Mouse (Mus musculus) adrenal gland, adult (tissue): ENCODE measurements around the gene Col6a1.

Experiments
- DNase-seq, 2 experiments: peaks; one replicate each; pipeline ENCODE4 v3.0.0; 2022 to 2023; ENCODE audit warnings: low spot score in 1 of 2; ENCODE audit not compliant: inconsistent age in 2 of 2

The Col6a1 gene

GRCm38 (mm10) chr10:76725097-76725496 lies 871 bp downstream of the Col6a1 start:
- peak; percentile 72 to 76 for DNase-seq

GRCm38 (mm10) chr10:76724231-76724736 lies 1.7 kb downstream of the Col6a1 start:
- peak in 1 of 2 experiments; percentile 19 for DNase-seq

GRCm38 (mm10) chr10:76722751-76723450 lies 3.1 kb downstream of the Col6a1 start:
- DNase-seq, result no peak

GRCm38 (mm10) chr10:76721746-76722145 lies 4.2 kb downstream of the Col6a1 start:
- no peak for DNase-seq

GRCm38 (mm10) chr10:76721216-76721615 lies 4.8 kb downstream of the Col6a1 start:
- no peak for DNase-seq

GRCm38 (mm10) chr10:76717631-76718030 lies 8.3 kb downstream of the Col6a1 start:
- peak in 1 of 2 experiments; percentile 21 for DNase-seq

GRCm38 (mm10) chr10:76717026-76717425 lies 8.9 kb downstream of the Col6a1 start:
- DNase-seq, result no peak

- DNase-seq, result no peak
These were observed 11.7 kb downstream of the Col6a1 start for GRCm38 (mm10) chr10:76714303-76714702.

GRCm38 (mm10) chr10:76712500-76712899 lies 13.5 kb downstream of the Col6a1 start:
- peak in 1 of 2 experiments; percentile 33 for DNase-seq

- DNase-seq, result peak in 1 of 2 experiments; percentile 19
These were observed 14.6 kb downstream of the Col6a1 start for GRCm38 (mm10) chr10:76711331-76711730.

GRCm38 (mm10) chr10:76708465-76708864 lies 17.5 kb downstream of the Col6a1 start:
- DNase-seq, result peak in 1 of 2 experiments; percentile 19

- no peak for DNase-seq
These were observed 18.4 kb downstream of the Col6a1 start for GRCm38 (mm10) chr10:76707584-76707983.

GRCm38 (mm10) chr10:76707001-76707400 lies 19.0 kb downstream of the Col6a1 start:
- DNase-seq, result no peak

- DNase-seq, result no peak
These were observed 21.6 kb downstream of the Col6a1 start for GRCm38 (mm10) chr10:76704358-76704757.

- no peak for DNase-seq
These were observed 24.5 kb downstream of the Col6a1 start for GRCm38 (mm10) chr10:76701446-76701845.

- DNase-seq, result no peak
These were observed 26.2 kb downstream of the Col6a1 start for GRCm38 (mm10) chr10:76699816-76700215.

- no peak for DNase-seq
These were observed 30.6 kb downstream of the Col6a1 start for GRCm38 (mm10) chr10:76695283-76695885.

GRCm38 (mm10) chr10:76694765-76695164 lies 31.2 kb downstream of the Col6a1 start:
- no peak for DNase-seq

- DNase-seq, result no peak
These were observed 32.5 kb downstream of the Col6a1 start for GRCm38 (mm10) chr10:76693446-76693845.

GRCm38 (mm10) chr10:76685451-76686017 lies 40.4 kb downstream of the Col6a1 start:
- no peak for DNase-seq

- DNase-seq, result no peak
These were observed 42.0 kb downstream of the Col6a1 start for GRCm38 (mm10) chr10:76683977-76684376.

GRCm38 (mm10) chr10:76683461-76683860 lies 42.5 kb downstream of the Col6a1 start:
- no peak for DNase-seq
